Mouse (Mus musculus) heart, postnatal 14 days (tissue): ENCODE data around the gene Nfil3. TPM values are rescaled to one million over a fixed set of nuclear protein-coding genes. Genes with fewer than 3 reads are reported as not detected.
A peak's percentile ranks its signal among the peaks of the same experiment; 100 is the strongest.

Source experiments
- DNase-seq, 2 experiments: peaks; one replicate each; pipeline ENCODE4 v3.0.0; 2021 to 2022
- intact Hi-C: fragments of 180-260 bp; cut with DNase I; formaldehyde crosslinking; loops from one replicate; pipeline ENCODE4 v1.15.1; 2025
- long read RNA-seq, 2 experiments: library from polyadenylated mRNA; stranded (forward); transcript quantifications; one replicate each; pipeline ENCODE4 v2.0.0; 2021
- total RNA-seq, 2 experiments: library from RNA; stranded (reverse); gene quantifications; 2 replicates each; pipeline ENCODE4 v1.2.3; 2021

The Nfil3 gene
- total RNA-seq: 10 to 100 TPM; 19.6 to 22.7 TPM
- long read RNA-seq, experiment 1, transcript Nfil3-201 (2 exons, 2,026 nt): major isoform, 30 of 49 reads
- long read RNA-seq, experiment 1, partial matches to known transcripts: 0 of 49 reads
- long read RNA-seq, experiment 1, other reads (novel, unspliced or antisense): 19 of 49 reads
- long read RNA-seq, experiment 2, transcript Nfil3-201 (2 exons, 2,026 nt): major isoform, 17 of 27 reads
- long read RNA-seq, experiment 2, partial matches to known transcripts: 0 of 27 reads
- long read RNA-seq, experiment 2, other reads (novel, unspliced or antisense): 10 of 27 reads

GRCm38 (mm10) chr13:52980951-52981421, at the start of gene Nfil3:
Gene Nfil3, minus strand, starts transcription at chr13:52981073.
- DNase-seq: peak; percentile 81 to 91
- intact Hi-C loops: loop anchor here (2.0 to 5.0 kb wide), 2 partner anchors 116 to 162 kb away; no protein-coding TSS in a partner anchor

DNA sequence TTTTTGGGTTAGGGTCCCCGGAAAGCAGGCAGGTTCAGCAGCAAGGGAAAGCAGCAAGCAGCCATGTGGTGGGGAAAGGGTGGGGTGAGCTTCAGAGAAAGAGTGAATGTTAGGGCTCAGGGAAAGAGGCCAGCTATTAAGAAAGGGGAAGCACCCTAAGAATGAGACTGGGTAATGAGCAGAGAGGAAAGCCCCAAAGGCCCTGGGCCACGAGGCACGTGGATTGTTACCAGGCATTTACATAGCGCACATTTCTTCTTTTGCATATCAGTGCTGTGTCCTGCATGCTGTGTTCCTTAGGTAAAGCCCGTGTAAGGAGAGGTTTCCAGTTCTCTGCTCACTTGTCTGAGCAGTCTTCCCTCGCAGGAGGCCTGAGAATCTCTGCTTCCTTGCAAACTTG, 43.4 kb upstream of the Nfil3 start:
- no peak for DNase-seq
- intact Hi-C loops: no loop called here

- intact Hi-C loops: no loop called here
- DNase-seq: no peak
These were observed 39.4 kb upstream of the Nfil3 start for GRCm38 (mm10) chr13:53020282-53020681.

- peak in 1 of 2 experiments; percentile 28 for DNase-seq
- intact Hi-C loops: no loop called here
These were observed 38.7 kb upstream of the Nfil3 start for GRCm38 (mm10) chr13:53019532-53019931.

GRCm38 (mm10) chr13:53018976-53019375, 38.1 kb upstream of the Nfil3 start:
- no peak for DNase-seq
- intact Hi-C loops: no loop called here

DNA sequence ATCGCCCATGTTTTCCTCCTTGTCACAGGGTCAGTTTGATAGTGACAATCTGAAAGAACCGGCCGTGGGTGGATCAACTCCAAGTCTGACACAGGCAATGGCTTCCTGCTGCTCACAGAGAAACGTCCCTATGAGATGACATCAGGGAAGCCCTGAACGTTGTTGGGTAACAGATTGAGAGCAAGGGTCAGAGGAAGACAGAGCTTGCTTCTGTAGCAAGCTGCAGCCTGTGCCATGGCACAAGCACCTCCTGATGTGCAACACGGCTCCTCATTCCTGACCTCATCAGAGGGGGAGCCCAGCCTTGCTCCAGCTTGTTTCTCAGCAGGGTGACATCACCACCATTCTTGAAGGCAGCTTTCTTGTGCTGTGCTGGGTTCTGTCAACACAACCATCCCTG, 37.1 kb upstream of the Nfil3 start:
- intact Hi-C loops: no loop called here
- DNase-seq: peak in 1 of 2 experiments; percentile 28

DNA sequence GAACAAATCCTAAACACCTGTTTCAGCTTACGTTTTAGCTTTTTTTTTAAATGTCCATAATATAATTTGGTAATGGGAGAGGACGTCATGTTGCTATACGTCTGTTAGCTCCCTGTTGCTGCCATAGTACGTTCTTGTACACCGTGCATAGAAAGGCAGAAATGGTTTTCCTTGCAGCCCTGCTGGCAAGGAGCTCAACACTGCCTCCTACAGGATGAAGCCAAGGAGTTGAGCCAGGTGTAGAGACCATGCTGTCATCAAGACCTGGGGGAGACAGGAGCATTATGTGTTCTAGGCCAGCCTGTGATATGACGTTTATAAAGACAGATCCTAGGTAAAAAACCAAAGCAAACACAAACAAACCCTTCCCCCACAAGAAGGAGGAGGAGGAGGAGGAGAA, 36.2 kb upstream of the Nfil3 start:
- intact Hi-C loops: no loop called here
- DNase-seq: no peak

DNA sequence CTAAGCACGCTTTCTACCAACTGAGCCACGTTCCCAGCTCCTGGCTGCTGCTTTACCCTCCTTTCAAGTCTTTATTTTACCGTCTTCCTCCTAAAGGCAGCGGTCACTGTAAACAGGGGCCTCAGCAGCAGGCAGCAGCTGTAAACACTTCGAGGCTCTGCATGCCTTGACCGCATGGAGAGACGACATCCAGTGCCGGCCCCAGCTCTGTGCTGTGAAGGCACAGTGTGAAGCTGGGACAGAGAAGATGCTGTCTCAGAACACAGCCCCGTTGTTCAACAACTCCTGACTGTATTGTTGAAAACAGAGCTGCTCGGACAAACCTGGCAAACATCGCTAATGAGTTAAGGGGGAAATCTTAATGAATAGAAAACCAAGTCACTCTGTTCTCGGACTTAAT, 30.6 kb upstream of the Nfil3 start:
- DNase-seq: no peak
- intact Hi-C loops: no loop called here

GRCm38 (mm10) chr13:53008489-53009184, 27.8 kb upstream of the Nfil3 start:
- DNase-seq: peak; percentile 74 to 80
- intact Hi-C loops: loop anchor here (2.0 kb wide), 1 partner anchor 60 kb away; no protein-coding TSS in a partner anchor

DNA sequence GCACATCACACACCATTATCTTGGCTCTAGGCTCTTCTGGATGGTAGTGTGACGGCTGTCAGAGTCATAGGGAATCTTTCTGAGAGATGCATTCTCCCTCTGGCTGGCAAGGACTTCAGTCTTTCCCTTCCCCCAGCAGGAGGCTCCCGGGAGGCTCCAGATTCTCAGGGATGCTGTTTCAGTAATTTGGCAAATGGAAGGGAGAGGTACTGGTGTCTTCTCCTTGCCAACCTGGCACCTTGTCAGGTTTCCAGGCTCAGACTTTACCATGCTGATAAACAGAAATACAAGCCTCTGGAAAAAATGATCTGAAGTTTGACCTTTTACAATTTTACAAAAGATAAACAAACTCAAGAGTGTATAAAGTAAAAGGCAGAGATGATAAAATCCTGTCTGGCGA, 26.9 kb upstream of the Nfil3 start:
- DNase-seq: peak; percentile 25 to 42
- intact Hi-C loops: loop anchor here (2.0 kb wide), 1 partner anchor 61 kb away; no protein-coding TSS in a partner anchor

GRCm38 (mm10) chr13:53003286-53003685, 22.4 kb upstream of the Nfil3 start:
- intact Hi-C loops: no loop called here

GRCm38 (mm10) chr13:53001511-53001935, 20.6 kb upstream of the Nfil3 start:
- intact Hi-C loops: no loop called here
- DNase-seq: peak in 1 of 2 experiments; percentile 63

More at GRCm38 (mm10) chr13:53003286-53003685, 22.4 kb upstream of the Nfil3 start:
- peak in 1 of 2 experiments; percentile 32 for DNase-seq

GRCm38 (mm10) chr13:53000481-53000880, 19.6 kb upstream of the Nfil3 start:
- intact Hi-C loops: no loop called here
- no peak for DNase-seq

GRCm38 (mm10) chr13:52998541-52998940, 17.7 kb upstream of the Nfil3 start:
- intact Hi-C loops: loop anchor here (5.0 kb wide), 1 partner anchor 99 kb away; no protein-coding TSS in a partner anchor
- DNase-seq: no peak

DNA sequence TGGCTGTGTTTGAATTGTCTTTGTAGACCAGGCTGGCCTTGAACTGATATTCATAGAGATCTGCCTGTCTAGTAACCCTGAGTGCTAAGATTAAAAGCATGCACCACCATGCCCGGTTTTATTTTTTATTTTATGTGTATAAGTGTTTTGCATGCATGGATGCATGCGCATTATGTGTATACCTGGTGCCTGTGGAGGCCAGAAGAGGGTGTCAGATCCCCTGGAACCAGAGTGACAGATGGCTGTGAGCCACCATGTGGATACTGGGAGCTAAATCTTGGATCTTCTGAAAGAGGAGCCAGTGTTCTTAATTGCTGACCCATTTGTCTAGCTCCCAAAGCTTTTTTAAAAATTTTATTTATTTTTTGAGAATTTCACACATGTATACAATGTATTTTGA, 16.9 kb upstream of the Nfil3 start:
- intact Hi-C loops: loop anchor here (5.0 kb wide), 1 partner anchor 99 kb away; no protein-coding TSS in a partner anchor
- no peak for DNase-seq

DNA sequence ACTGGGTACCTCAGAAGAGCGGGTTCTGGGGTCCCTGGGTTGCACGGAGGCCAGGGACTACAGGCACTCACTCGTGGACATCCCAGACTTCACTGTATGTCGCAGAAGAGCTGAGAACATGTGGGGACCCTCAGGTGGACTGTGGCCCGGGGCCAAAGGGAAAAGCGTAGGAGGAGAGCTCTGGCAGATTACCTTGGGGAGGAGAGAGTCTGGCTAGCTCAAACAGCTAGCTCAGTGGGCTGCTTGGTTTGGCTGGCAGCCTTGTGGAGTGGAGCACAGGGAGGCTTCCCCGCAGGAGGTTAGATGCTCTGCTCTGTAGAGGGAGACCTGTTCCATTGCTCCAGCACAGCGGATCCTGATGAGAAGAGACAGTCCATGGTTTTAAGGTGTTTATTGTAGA, 15.3 kb upstream of the Nfil3 start:
- no peak for DNase-seq
- intact Hi-C loops: loop anchor here (5.0 kb wide), 1 partner anchor 101 kb away; no protein-coding TSS in a partner anchor

DNA sequence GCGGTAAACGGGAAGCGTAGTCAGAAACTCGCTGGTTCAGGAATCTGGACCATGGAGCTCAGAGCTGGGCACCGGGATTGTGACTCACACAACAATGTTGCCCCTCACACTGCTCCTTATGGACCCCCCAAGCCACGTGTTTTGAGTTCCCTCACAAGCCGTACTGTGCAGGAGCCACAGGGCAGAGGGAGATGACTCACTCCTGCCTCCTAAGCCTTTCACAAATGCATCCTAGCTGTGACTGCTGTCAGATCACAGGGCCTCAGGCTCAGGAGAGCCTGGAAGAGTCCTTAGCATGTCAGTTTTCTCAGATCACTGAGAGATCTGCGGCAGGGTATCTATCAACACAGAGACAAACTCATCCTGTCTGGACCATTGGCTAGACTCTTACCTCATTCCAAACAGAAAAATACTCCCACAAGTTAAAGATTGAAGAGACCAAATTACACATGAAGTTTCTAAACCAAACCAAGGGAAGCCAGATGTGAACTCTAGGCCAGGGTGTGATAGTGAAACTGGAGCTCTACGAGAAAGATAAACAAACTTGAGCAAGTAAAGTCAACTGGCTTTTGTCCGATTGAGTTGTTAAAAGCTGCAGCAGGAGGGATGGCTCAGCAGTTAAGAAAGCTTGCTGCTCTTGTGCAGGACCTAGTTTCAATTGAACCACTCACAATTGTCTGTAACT, 13.5 kb upstream of the Nfil3 start:
- intact Hi-C loops: no loop called here
- no peak for DNase-seq

DNA sequence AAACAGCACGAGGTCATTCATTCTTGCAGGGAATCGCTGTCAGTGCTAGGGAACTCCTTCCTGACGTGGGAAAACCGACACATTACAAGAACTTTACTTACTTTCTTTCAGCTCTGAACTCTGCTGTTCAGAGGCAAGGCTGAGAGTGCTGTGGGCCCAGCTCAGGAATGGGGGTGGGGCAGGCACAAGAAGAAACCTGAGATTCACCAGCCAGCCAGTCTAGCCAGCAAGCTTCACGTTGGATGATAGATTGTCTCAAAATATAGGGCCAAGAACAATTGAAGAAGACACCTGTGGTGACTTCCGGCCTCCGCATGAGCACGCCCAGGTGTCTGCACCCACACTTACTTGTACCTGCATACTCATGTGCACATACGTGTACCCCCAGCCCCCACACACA, 9.3 kb upstream of the Nfil3 start:
- intact Hi-C loops: no loop called here
- DNase-seq: no peak

- intact Hi-C loops: no loop called here
- no peak for DNase-seq
These were observed 8.1 kb upstream of the Nfil3 start for GRCm38 (mm10) chr13:52989005-52989404.

DNA sequence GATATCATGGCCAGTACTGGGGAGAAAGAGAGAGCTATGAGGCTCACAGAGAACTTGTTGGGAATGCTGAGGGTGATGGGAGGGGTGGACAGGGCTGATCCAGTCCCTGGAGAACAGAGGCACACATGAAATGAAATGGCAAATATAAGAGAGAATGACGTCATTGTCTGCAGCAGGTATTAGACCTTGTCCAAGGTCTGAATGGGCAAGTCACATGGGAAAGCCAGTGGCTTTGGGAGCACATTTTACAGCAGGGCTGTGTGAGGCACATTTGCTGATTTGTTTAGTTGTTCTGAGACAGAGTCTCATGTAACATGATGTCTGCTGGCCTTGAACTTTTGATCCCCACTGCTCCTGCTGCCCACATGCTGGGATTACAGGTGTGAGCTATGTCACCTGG, 7.0 kb upstream of the Nfil3 start:
- no peak for DNase-seq
- intact Hi-C loops: no loop called here
